Mouse (Mus musculus) MEL (cell line): ENCODE measurements around the gene Epb41l1. TPM values are rescaled to one million over a fixed set of nuclear protein-coding genes. Genes with fewer than 3 reads are reported as not detected.

Experiments
- DNase-seq: peaks from one replicate; pipeline ENCODE4 v3.0.0; 2011; ENCODE audit warnings: low read depth, low spot score
- H3K27ac ChIP-seq: 2 replicates; pipeline ENCODE4 v1.5.1; 2012; ENCODE audit warnings: low read depth, mild to moderate bottlenecking, control low read depth, low read length, moderate library complexity; ENCODE audit not compliant: control insufficient read depth
- H3K27me3 ChIP-seq, 2 experiments: fragments of 150-350 bp in 1 of 2; sonication (generic) in 1 of 2; 2 replicates each; pipeline ENCODE4 v1.6.1; 2012; ENCODE audit warnings: low read length in 2 of 2, mild to moderate bottlenecking in 2 of 2, improper control_type of control experiment in 1 of 2, moderate library complexity in 1 of 2; ENCODE audit not compliant: insufficient read depth in 2 of 2, control insufficient read depth in 1 of 2
- H3K36me3 ChIP-seq, 2 experiments: 2 replicates each; pipeline ENCODE4 v1.6.1; 2012 to 2014; ENCODE audit warnings: low read length in 2 of 2, improper control_type of control experiment in 1 of 2, inconsistent platforms in 1 of 2, mild to moderate bottlenecking in 1 of 2; ENCODE audit not compliant: insufficient read depth in 2 of 2, control insufficient read depth in 1 of 2
- H3K4me1 ChIP-seq, 2 experiments: fragments of 150-350 bp in 1 of 2; sonication (generic) in 1 of 2; 2 replicates each; pipeline ENCODE4 v1.6.1; 2012; ENCODE audit warnings: low read length in 2 of 2, improper control_type of control experiment in 1 of 2, mild to moderate bottlenecking in 1 of 2; ENCODE audit not compliant: insufficient read depth in 2 of 2, control insufficient read depth in 1 of 2
- H3K4me3 ChIP-seq, 2 experiments: fragments of 150-350 bp in 1 of 2; sonication (generic) in 1 of 2; 2 replicates each; pipeline ENCODE4 v1.5.1; 2012; ENCODE audit warnings: low read depth in 2 of 2, low read length in 2 of 2, mild to moderate bottlenecking in 2 of 2, moderate library complexity in 2 of 2, control low read depth in 1 of 2, improper control_type of control experiment in 1 of 2; ENCODE audit not compliant: control insufficient read depth in 1 of 2, insufficient read depth in 1 of 2
- H3K79me2 ChIP-seq: 2 replicates; pipeline ENCODE4 v1.6.1; 2012; ENCODE audit warnings: mild to moderate bottlenecking, low read length, moderate library complexity; ENCODE audit not compliant: control insufficient read depth, poor library complexity, insufficient read depth
- H3K9ac ChIP-seq: 2 replicates; pipeline ENCODE4 v1.6.1; 2012; ENCODE audit warnings: low read depth, mild to moderate bottlenecking, control low read depth, low read length, moderate library complexity; ENCODE audit not compliant: control insufficient read depth, poor library complexity, severe bottlenecking
- H3K9me3 ChIP-seq: fragments of 150-350 bp; sonication (generic); replicated peaks from 2 replicates; pipeline ENCODE4 v1.6.1; 2012; ENCODE audit warnings: mild to moderate bottlenecking, low read length, improper control_type of control experiment, moderate library complexity; ENCODE audit not compliant: insufficient read depth
- BHLHE40 ChIP-seq: IDR thresholded peaks from 2 replicates; pipeline ENCODE4 v1.6.1; 2012; ENCODE audit warnings: low read depth, mild to moderate bottlenecking, inconsistent platforms, low read length, improper control_type of control experiment, borderline replicate concordance
- CHD1 ChIP-seq: IDR thresholded peaks from 2 replicates; pipeline ENCODE4 v1.6.1; 2012; ENCODE audit warnings: low read depth, mild to moderate bottlenecking, inconsistent platforms, low read length, improper control_type of control experiment
- CHD2 ChIP-seq: IDR thresholded peaks from 2 replicates; pipeline ENCODE4 v1.6.1; 2011; ENCODE audit warnings: low read length, improper control_type of control experiment
- CTCF ChIP-seq, 3 experiments: IDR thresholded peaks in 2 of 3; conservative IDR thresholded peaks in 1 of 3; 2 replicates each; pipeline ENCODE4 v1.5.1; 2011 to 2012; ENCODE audit warnings: low read length in 3 of 3, low read depth in 2 of 3, mild to moderate bottlenecking in 2 of 3, improper control_type of control experiment in 1 of 3, inconsistent platforms in 1 of 3, mixed read lengths in 1 of 3, moderate library complexity in 1 of 3; ENCODE audit not compliant: control insufficient read depth in 1 of 3, insufficient read depth in 1 of 3, poor library complexity in 1 of 3, severe bottlenecking in 1 of 3
- E2F4 ChIP-seq: IDR thresholded peaks from 2 replicates; pipeline ENCODE4 v1.6.1; 2011; ENCODE audit warnings: low read depth, low read length, improper control_type of control experiment, borderline replicate concordance
- ELF1 ChIP-seq: IDR thresholded peaks from 2 replicates; pipeline ENCODE4 v1.6.1; 2014; ENCODE audit warnings: low read depth, mild to moderate bottlenecking, inconsistent platforms, low read length, improper control_type of control experiment, moderate library complexity
- ETS1 ChIP-seq: IDR thresholded peaks from 2 replicates; pipeline ENCODE4 v1.6.1; 2012; ENCODE audit warnings: low read depth, mild to moderate bottlenecking, inconsistent platforms, low read length, improper control_type of control experiment, moderate library complexity
- GABPA ChIP-seq: IDR thresholded peaks from 2 replicates; pipeline ENCODE4 v1.6.1; 2012; ENCODE audit warnings: low read depth, mild to moderate bottlenecking, inconsistent platforms, low read length, improper control_type of control experiment, moderate library complexity
- GATA1 ChIP-seq: IDR thresholded peaks from 2 replicates; pipeline ENCODE4 v1.6.1; 2011; ENCODE audit warnings: low read depth, low read length, improper control_type of control experiment
- JUND ChIP-seq: IDR thresholded peaks from 2 replicates; pipeline ENCODE4 v1.6.1; 2011; ENCODE audit warnings: low read depth, mild to moderate bottlenecking, improper control_type of control experiment, low read length
- KAT2A ChIP-seq: conservative IDR thresholded peaks from 2 replicates; pipeline ENCODE4 v1.6.1; 2012; ENCODE audit warnings: low read depth, low read length, improper control_type of control experiment, inconsistent platforms
- MYB ChIP-seq: IDR thresholded peaks from 2 replicates; pipeline ENCODE4 v1.6.1; 2011; ENCODE audit warnings: mild to moderate bottlenecking, low read depth, low read length, improper control_type of control experiment
- NELFE ChIP-seq: IDR thresholded peaks from 2 replicates; pipeline ENCODE4 v1.6.1; 2011; ENCODE audit warnings: low read depth, low read length, improper control_type of control experiment
- POLR2AphosphoS2 ChIP-seq: IDR thresholded peaks from 2 replicates; pipeline ENCODE4 v1.6.1; 2011; ENCODE audit warnings: low read length, improper control_type of control experiment
- RAD21 ChIP-seq: IDR thresholded peaks from 2 replicates; pipeline ENCODE4 v1.6.1; 2011; ENCODE audit warnings: mild to moderate bottlenecking, low read depth, low read length, improper control_type of control experiment
- RCOR1 ChIP-seq: IDR thresholded peaks from 2 replicates; pipeline ENCODE4 v1.6.1; 2012; ENCODE audit warnings: low read depth, mild to moderate bottlenecking, inconsistent platforms, low read length, improper control_type of control experiment
- SMC3 ChIP-seq: IDR thresholded peaks from 2 replicates; pipeline ENCODE4 v1.6.1; 2011; ENCODE audit warnings: low read depth, low read length, improper control_type of control experiment
- TBP ChIP-seq: IDR thresholded peaks from 2 replicates; pipeline ENCODE4 v1.8.0; 2011; ENCODE audit warnings: low read depth, low read length, improper control_type of control experiment
- UBTF ChIP-seq: IDR thresholded peaks from 2 replicates; pipeline ENCODE4 v1.6.1; 2012; ENCODE audit warnings: low read depth, mild to moderate bottlenecking, inconsistent platforms, low read length, improper control_type of control experiment, moderate library complexity, borderline replicate concordance; ENCODE audit not compliant: insufficient read depth
- ZC3H11A ChIP-seq: IDR thresholded peaks from 2 replicates; pipeline ENCODE4 v1.6.1; 2012; ENCODE audit warnings: low read depth, mild to moderate bottlenecking, inconsistent platforms, low read length, improper control_type of control experiment
- ZNF384 ChIP-seq: IDR thresholded peaks from 2 replicates; pipeline ENCODE4 v1.6.1; 2012; ENCODE audit warnings: low read depth, mild to moderate bottlenecking, inconsistent platforms, low read length, improper control_type of control experiment
- polyA plus RNA-seq, 2 experiments: library from polyadenylated mRNA; stranded (reverse) in 1 of 2; unstranded in 1 of 2; fragments of >175 nt in 1 of 2; fragments of >200 nt in 1 of 2; gene quantifications; 2 replicates each; pipeline versions ENCODE4 v1.2.1 to v1.2.4; 2012; ENCODE audit warnings: low replicate concordance in 2 of 2, low read depth in 1 of 2; ENCODE audit not compliant: insufficient read length in 2 of 2, insufficient read depth in 1 of 2, missing spikeins in 1 of 2
- total RNA-seq: library from RNA; depleted of rRNA; stranded (reverse); fragments of 300-350 nt; gene quantifications from 2 replicates; pipeline ENCODE4 v1.2.3, GENCODE M21; 2012

Epb41l1 gene
- total and polyA plus RNA-seq, 3 experiments: 1.5 to 7.3 TPM; not detected in 1

GRCm38 (mm10) chr2:156581244-156581643 lies 160.5 kb downstream of the Epb41l1 start:
- no peak overlapping the region for H3K9ac ChIP-seq
- no peaks in the 10 kb centered on the region for H3K9me3 ChIP-seq
- H3K4me3 ChIP-seq: no peak overlapping the region
- H3K36me3 ChIP-seq: no peaks in the 10 kb centered on the region
- DNase-seq: no peak
- no peaks in the 10 kb centered on the region for H3K79me2 ChIP-seq
- H3K27me3 ChIP-seq: peaks cover 0 to 8% of the 10 kb centered on the region in 2 experiments; a peak in 2 of 4 replicates
- no peak overlapping the region for H3K27ac ChIP-seq
- no peaks in the 10 kb centered on the region for H3K4me1 ChIP-seq
- TF ChIP-seq GABPA (no peak), RCOR1 (no peak), NELFE (no peak), JUND (no peak), GATA1 (no peak), TBP (no peak)

GRCm38 (mm10) chr2:156582887-156583286 lies 162.2 kb downstream of the Epb41l1 start:
- DNase-seq: peak; percentile 26
- H3K79me2 ChIP-seq: no peaks in the 10 kb centered on the region
- no peak overlapping the region for H3K9ac ChIP-seq
- peaks cover 0 to 8% of the 10 kb centered on the region in 2 experiments; a peak in 2 of 4 replicates for H3K27me3 ChIP-seq
- no peaks in the 10 kb centered on the region for H3K9me3 ChIP-seq
- no peak overlapping the region for H3K4me3 ChIP-seq
- H3K4me1 ChIP-seq: no peaks in the 10 kb centered on the region
- H3K27ac ChIP-seq: no peak overlapping the region
- no peaks in the 10 kb centered on the region for H3K36me3 ChIP-seq
- TF ChIP-seq POLR2AphosphoS2: no peak
- no peak for TF ChIP-seq E2F4
- TF ChIP-seq MYB: no peak
- no peak for TF ChIP-seq ELF1
- TF ChIP-seq TBP: no peak
- TF ChIP-seq UBTF: no peak
- no peak for TF ChIP-seq CHD2
- TF ChIP-seq KAT2A: no peak
- no peak for TF ChIP-seq CHD1
- TF ChIP-seq, all 39 proteins: peak for 0

GRCm38 (mm10) chr2:156584154-156584796 lies 163.6 kb downstream of the Epb41l1 start:
- TF ChIP-seq SMC3 (peak; percentile 74), ETS1 (no peak), BHLHE40 (no peak), MYB (no peak), RAD21 (peak; percentile 35), CTCF (IDR thresholded peaks at IDR 0.05 in 2 of 3, conservative IDR thresholded peaks at IDR 0.05 in 1 of 3; ENCODE audit: control insufficient read depth in 1 of 3, insufficient read depth in 1 of 3, low read depth in 2 of 3, low read length in 3 of 3, poor library complexity in 1 of 3, severe bottlenecking in 1 of 3) (peak; percentile 9 to 63 (median 56); a peak in 4 of 6 replicates), JUND (no peak), ZC3H11A (peak; percentile 29; the same call in 1 of the 2 replicates), ZNF384 (no peak)
- TF ChIP-seq, all 39 proteins: peak for 4
- H3K27me3 ChIP-seq: peaks cover 0 to 8% of the 10 kb centered on the region in 2 experiments; a peak in 2 of 4 replicates
- no peaks in the 10 kb centered on the region for H3K9me3 ChIP-seq
- no peaks in the 10 kb centered on the region for H3K4me1 ChIP-seq
- no peaks in the 10 kb centered on the region for H3K36me3 ChIP-seq
- H3K27ac ChIP-seq: no peak overlapping the region
- DNase-seq: peak; percentile 18
- no peak overlapping the region for H3K4me3 ChIP-seq
- H3K79me2 ChIP-seq: no peaks in the 10 kb centered on the region
- no peak overlapping the region for H3K9ac ChIP-seq
